Mouse (Mus musculus): Measurements from ENCODE around the gene Zfyve28. TPM values are rescaled to one million over a fixed set of nuclear protein-coding genes. Genes with fewer than 3 reads are reported as not detected.

The Zfyve28 gene
- polyA plus RNA-seq, 1 experiment from 2014 or later = 0.77 TPM

- Histone ChIP-seq H3K4me3 (replicated peaks) (no peak overlapping the region), H3K27ac (no peak overlapping the region), H3K4me2 (no peak overlapping the region), H3K36me3 (no peaks in the 10 kb centered on the region), H3K9me3 (replicated peaks) (no peaks in the 10 kb centered on the region), H3K9ac (no peak overlapping the region), H3K27me3 (no peaks in the 10 kb centered on the region), H3K4me1 (no peaks in the 10 kb centered on the region)
- ATAC-seq (replicated peaks; ENCODE audit: low FRiP score) = no peak
- WGBS = 81% methylated on average over 16 of the region's 16 CpGs
Observed at GRCm38 (mm10) chr5:34269197-34269920, 18.9 kb downstream of the Zfyve28 start.

DNA sequence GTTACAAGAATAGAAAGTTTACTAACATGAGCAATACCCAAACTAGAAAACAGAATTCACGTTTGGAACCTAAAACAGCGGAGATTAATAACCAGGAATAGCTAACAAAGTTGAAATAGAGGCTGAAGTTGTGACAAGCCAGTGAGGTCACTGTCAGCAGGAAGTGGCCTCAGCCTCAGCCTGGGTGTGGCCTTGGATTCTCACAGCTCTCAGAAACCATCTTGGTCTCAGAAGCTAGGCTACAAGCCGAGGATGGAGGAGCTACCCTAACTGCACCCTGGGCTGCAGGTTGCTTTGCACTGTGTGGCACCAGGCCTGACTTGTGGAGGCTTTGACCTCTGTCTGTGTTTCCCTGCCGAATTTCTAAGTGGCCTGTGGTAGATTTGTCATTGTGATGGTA is 22.2 kb downstream of the Zfyve28 start:
- Histone ChIP-seq H3K27ac (no peak overlapping the region), H3K36me3 (no peaks in the 10 kb centered on the region), H3K4me1 (no peaks in the 10 kb centered on the region), H3K27me3 (no peaks in the 10 kb centered on the region), H3K9ac (no peak overlapping the region), H3K4me3 (replicated peaks) (no peak overlapping the region), H3K4me2 (no peak overlapping the region), H3K9me3 (replicated peaks) (no peaks in the 10 kb centered on the region)
- ATAC-seq (replicated peaks; ENCODE audit: low FRiP score) = no peak
- WGBS = 66% methylated on average over 4 of the region's 4 CpGs

DNA sequence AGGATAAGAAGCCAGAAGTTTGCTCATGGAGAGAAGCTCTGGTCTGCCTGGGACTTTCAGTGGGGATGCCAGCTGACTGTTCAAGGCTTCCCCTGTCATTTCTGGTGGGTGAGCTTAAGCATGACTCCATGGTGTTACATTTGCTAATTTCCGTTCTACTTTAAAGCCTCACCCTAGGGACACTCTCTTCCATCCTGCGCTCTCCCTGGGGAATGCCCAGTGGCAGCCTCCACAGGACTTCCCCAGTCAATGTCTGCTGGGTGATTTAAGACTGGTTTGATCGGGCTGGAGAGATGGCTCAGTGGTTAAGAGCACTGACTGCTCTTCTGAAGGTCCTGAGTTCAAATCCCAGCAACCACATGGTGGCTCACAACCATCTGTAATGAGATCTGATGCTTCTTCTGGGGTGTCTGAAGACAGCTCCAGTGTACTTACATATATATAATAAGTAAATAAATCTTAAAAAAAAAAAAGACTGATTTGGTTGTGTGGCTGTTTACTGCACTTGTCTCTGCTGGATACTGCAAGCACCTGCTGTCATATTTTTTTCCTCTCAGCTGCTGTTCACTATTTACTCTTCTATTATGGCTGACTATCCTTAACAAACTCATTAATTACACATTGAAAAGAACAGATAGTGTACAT is 29.0 kb downstream of the Zfyve28 start:
- Histone ChIP-seq H3K4me1 (0 out of 2 replicates have a peak, but pooled peaks cover under 1% of the 10 kb centered on the region), H3K27ac (no peak overlapping the region), H3K36me3 (no peaks in the 10 kb centered on the region), H3K9ac (no peak overlapping the region), H3K4me3 (replicated peaks) (no peak overlapping the region), H3K27me3 (no peaks in the 10 kb centered on the region), H3K9me3 (replicated peaks) (no peaks in the 10 kb centered on the region), H3K4me2 (no peak overlapping the region)
- no peak for ATAC-seq (replicated peaks; ENCODE audit: low FRiP score)
- 73% methylated on average over 3 of the region's 3 CpGs for whole genome bisulfite sequencing

DNA sequence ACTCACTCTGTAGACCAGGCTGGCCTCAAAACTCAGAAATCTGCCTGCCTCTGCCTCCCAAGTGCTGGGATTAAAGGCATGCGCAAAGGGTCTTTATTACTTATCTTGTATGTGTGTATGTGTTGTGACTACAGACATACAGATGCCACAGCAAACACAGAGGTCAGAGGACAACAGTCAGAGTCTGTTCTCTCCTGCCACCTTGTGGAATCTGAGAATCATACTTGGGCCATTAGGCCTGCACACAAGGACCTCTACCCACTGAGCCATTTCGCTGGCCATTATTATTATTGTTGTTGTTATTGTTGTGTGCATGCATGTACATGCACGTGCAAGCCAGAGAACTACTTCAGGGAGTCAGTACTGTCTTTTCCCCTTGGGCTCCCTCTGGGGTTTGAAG is 33.1 kb downstream of the Zfyve28 start:
- H3K27me3 ChIP-seq = no peaks in the 10 kb centered on the region
- no peak for ATAC-seq (replicated peaks; ENCODE audit: low FRiP score)
- WGBS = 80% methylated on average over 3 of the region's 3 CpGs
- no peak overlapping the region for H3K9ac ChIP-seq
- H3K4me3 ChIP-seq (replicated peaks) = no peak overlapping the region
- no peaks in the 10 kb centered on the region for H3K36me3 ChIP-seq
- no peaks in the 10 kb centered on the region for H3K9me3 ChIP-seq (replicated peaks)
- H3K4me1 ChIP-seq = peaks cover 15% of the 10 kb centered on the region; the same call in 1 of the 2 replicates
- H3K4me2 ChIP-seq = no peak overlapping the region
- no peak overlapping the region for H3K27ac ChIP-seq

DNA sequence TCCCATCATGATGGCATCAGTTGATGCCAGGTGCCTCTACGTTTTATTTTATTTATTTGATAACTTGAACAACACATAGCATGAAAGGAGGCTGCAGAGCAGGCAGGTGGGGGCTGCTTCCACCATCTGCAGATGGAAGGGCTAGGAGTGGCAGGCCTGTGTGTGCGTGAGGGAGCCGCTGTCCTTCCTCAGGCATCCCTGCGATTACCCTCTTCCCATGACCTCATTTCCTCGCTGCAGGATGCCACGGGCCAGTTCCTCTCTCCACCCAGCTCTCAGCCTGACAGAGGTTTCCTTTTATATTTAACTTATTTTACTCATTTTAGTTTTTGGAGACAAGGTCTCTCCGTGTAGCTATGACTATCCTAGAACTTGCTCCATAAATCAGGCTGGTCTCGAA is 33.9 kb downstream of the Zfyve28 start:
- no peak overlapping the region for H3K9ac ChIP-seq
- no peak overlapping the region for H3K4me2 ChIP-seq
- 53% methylated on average over 8 of the region's 8 CpGs for WGBS
- H3K36me3 ChIP-seq = no peaks in the 10 kb centered on the region
- no peaks in the 10 kb centered on the region for H3K9me3 ChIP-seq (replicated peaks)
- H3K27me3 ChIP-seq = no peaks in the 10 kb centered on the region
- peaks cover 18% of the 10 kb centered on the region; the same call in 1 of the 2 replicates for H3K4me1 ChIP-seq
- ATAC-seq (replicated peaks; ENCODE audit: low FRiP score) = no peak
- no peak overlapping the region for H3K27ac ChIP-seq
- no peak overlapping the region for H3K4me3 ChIP-seq (replicated peaks)

GRCm38 (mm10) chr5:34252967-34253519 is 35.2 kb downstream of the Zfyve28 start:
- H3K9me3 ChIP-seq (replicated peaks) = no peaks in the 10 kb centered on the region
- 57% methylated on average over 4 of the region's 4 CpGs for WGBS
- H3K36me3 ChIP-seq = no peaks in the 10 kb centered on the region
- H3K9ac ChIP-seq = no peak overlapping the region
- H3K27ac ChIP-seq = no peak overlapping the region
- H3K4me1 ChIP-seq = peaks cover 18% of the 10 kb centered on the region; the same call in 1 of the 2 replicates
- no peak for ATAC-seq (replicated peaks; ENCODE audit: low FRiP score)
- H3K27me3 ChIP-seq = no peaks in the 10 kb centered on the region
- H3K4me2 ChIP-seq = no peak overlapping the region
- H3K4me3 ChIP-seq (replicated peaks) = no peak overlapping the region

GRCm38 (mm10) chr5:34252307-34252966 is 35.8 kb downstream of the Zfyve28 start:
- Histone ChIP-seq H3K4me2 (no peak overlapping the region), H3K27me3 (no peaks in the 10 kb centered on the region), H3K4me3 (replicated peaks) (no peak overlapping the region), H3K27ac (no peak overlapping the region), H3K9me3 (replicated peaks) (no peaks in the 10 kb centered on the region), H3K4me1 (peaks cover 18% of the 10 kb centered on the region; the same call in 1 of the 2 replicates), H3K9ac (no peak overlapping the region), H3K36me3 (no peaks in the 10 kb centered on the region)
- WGBS = 42% methylated on average over 4 of the region's 4 CpGs
- ATAC-seq (replicated peaks; ENCODE audit: low FRiP score) = no peak

DNA sequence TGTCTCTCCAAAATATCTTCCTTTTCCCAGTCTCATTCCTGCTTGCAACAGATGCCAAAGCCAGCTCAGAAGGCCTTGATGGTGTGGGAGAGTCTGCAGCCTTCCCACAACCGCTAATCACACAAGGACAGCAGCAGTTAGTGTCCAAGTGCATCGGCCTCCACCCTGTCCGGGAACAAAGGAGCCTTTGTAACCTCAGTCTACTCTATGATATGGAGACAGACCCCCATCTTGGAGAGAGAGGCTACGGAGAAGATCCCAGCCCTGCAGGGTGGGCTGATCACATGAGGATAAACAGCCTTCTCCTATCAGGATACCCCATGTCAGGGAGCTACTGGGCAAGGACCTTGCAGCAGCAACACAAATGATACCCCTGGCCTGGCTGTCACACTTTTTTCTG is 36.5 kb downstream of the Zfyve28 start:
- Histone ChIP-seq H3K27ac (no peak overlapping the region), H3K9me3 (replicated peaks) (no peaks in the 10 kb centered on the region), H3K36me3 (no peaks in the 10 kb centered on the region), H3K9ac (no peak overlapping the region), H3K4me3 (replicated peaks) (no peak overlapping the region), H3K4me2 (no peak overlapping the region), H3K27me3 (no peaks in the 10 kb centered on the region), H3K4me1 (peaks cover 18% of the 10 kb centered on the region; the same call in 1 of the 2 replicates)
- no peak for ATAC-seq (replicated peaks; ENCODE audit: low FRiP score)
- 45% methylated on average over 4 of the region's 4 CpGs for WGBS

GRCm38 (mm10) chr5:34250090-34250489 is 38.2 kb downstream of the Zfyve28 start:
- Histone ChIP-seq H3K36me3 (no peaks in the 10 kb centered on the region), H3K4me3 (replicated peaks) (no peak overlapping the region), H3K9ac (no peak overlapping the region), H3K27me3 (no peaks in the 10 kb centered on the region), H3K4me2 (no peak overlapping the region), H3K4me1 (peaks cover 18% of the 10 kb centered on the region; the same call in 1 of the 2 replicates), H3K9me3 (replicated peaks) (no peaks in the 10 kb centered on the region), H3K27ac (no peak overlapping the region)
- no peak for ATAC-seq (replicated peaks; ENCODE audit: low FRiP score)
- WGBS = 68% methylated on average over 3 of the region's 3 CpGs

DNA sequence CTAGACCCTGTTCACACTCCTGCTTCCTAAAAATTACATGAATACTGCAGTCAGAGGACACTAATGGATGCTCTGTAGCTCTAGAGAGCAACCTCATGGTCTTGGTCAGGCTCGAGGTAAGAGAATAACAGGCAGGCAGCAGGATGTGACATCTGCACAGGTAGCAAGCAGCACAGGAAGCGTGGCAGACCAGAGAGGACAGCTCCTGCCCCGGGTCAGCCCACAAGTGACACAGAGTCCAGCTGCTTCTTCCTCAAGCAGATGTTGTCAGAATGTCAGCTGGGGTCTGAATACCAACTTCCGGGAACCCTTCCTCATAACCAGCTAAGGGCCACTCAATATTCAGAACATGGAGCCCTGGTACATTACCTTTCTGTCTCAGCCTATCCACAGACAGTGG is 39.1 kb downstream of the Zfyve28 start:
- H3K36me3 ChIP-seq = no peaks in the 10 kb centered on the region
- H3K4me1 ChIP-seq = peaks cover 15% of the 10 kb centered on the region; the same call in 1 of the 2 replicates
- no peaks in the 10 kb centered on the region for H3K9me3 ChIP-seq (replicated peaks)
- H3K9ac ChIP-seq = no peak overlapping the region
- H3K4me2 ChIP-seq = no peak overlapping the region
- no peak overlapping the region for H3K4me3 ChIP-seq (replicated peaks)
- H3K27me3 ChIP-seq = no peaks in the 10 kb centered on the region
- 76% methylated on average over 4 of the region's 4 CpGs for WGBS
- ATAC-seq (replicated peaks; ENCODE audit: low FRiP score) = no peak
- no peak overlapping the region for H3K27ac ChIP-seq

GRCm38 (mm10) chr5:34246443-34246842 is 41.8 kb downstream of the Zfyve28 start:
- Histone ChIP-seq H3K4me3 (replicated peaks) (no peak overlapping the region), H3K36me3 (no peaks in the 10 kb centered on the region), H3K4me1 (peaks cover 15% of the 10 kb centered on the region), H3K9me3 (replicated peaks) (no peaks in the 10 kb centered on the region), H3K4me2 (no peak overlapping the region), H3K27me3 (no peaks in the 10 kb centered on the region), H3K27ac (no peak overlapping the region), H3K9ac (no peak overlapping the region)
- ATAC-seq (replicated peaks; ENCODE audit: low FRiP score) = no peak
- whole genome bisulfite sequencing = 89% methylated on average over 3 of the region's 3 CpGs

DNA sequence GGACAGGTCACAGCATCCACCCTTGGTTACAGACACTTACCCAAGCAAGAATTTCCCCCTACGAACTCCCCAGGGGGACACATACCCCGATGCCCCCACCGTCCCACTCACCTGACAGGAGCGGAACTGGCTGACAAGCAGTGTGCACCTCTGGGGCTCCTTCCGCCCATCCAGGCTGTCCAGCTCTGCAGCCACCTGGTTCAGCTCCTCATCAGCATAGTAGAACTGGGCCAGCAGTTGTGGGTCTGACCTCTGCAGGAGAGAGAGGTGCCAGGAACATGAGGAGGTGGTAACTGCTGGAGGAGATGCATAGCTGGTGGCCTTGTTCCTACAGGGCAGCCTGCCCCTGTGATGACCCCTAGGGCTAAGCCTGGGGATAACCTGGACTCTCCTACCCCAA is 45.2 kb downstream of the Zfyve28 start:
- ATAC-seq (replicated peaks; ENCODE audit: low FRiP score) = no peak
- Histone ChIP-seq H3K27ac (no peak overlapping the region), H3K4me3 (replicated peaks) (no peak overlapping the region), H3K4me2 (no peak overlapping the region), H3K36me3 (no peaks in the 10 kb centered on the region), H3K27me3 (no peaks in the 10 kb centered on the region), H3K4me1 (peaks cover 12% of the 10 kb centered on the region), H3K9me3 (replicated peaks) (no peaks in the 10 kb centered on the region), H3K9ac (no peak overlapping the region)
- 90% methylated on average over 5 of the region's 5 CpGs for WGBS

Data from kidney, embryonic 15.5 days (tissue).